Mouse (Mus musculus) hindbrain, embryonic 11.5 days (tissue): ENCODE results near the gene Pogk. TPM values are rescaled to one million over a fixed set of nuclear protein-coding genes. Genes with fewer than 3 reads are reported as not detected.

Experiments
- ATAC-seq: fragments of 200-750 bp; cut with Nextera tagmentation; 2 replicates; pipeline ENCODE4 v1.8.0; 2017; ENCODE audit warnings: mild to moderate bottlenecking, moderate TSS enrichment, moderate library complexity; ENCODE audit not compliant: low FRiP score
- DNase-seq: peaks from one replicate; pipeline ENCODE4 v3.0.0-alpha.2; 2015; ENCODE audit warnings: low spot score
- H3K27ac ChIP-seq: fragments of 300-500 bp; sonication (generic); 2 replicates; pipeline ENCODE4 v1.5.1; 2014; ENCODE audit warnings: mild to moderate bottlenecking, low read depth, low read length
- H3K27me3 ChIP-seq: fragments of 300-500 bp; sonication (generic); 2 replicates; pipeline ENCODE4 v1.6.1; 2014; ENCODE audit warnings: mild to moderate bottlenecking, low read length, moderate library complexity, mixed read lengths; ENCODE audit not compliant: control insufficient read depth, insufficient read depth
- H3K36me3 ChIP-seq: fragments of 300-500 bp; sonication (generic); 2 replicates; pipeline ENCODE4 v1.6.1; 2014; ENCODE audit warnings: mild to moderate bottlenecking, low read length, moderate library complexity, mixed read lengths; ENCODE audit not compliant: control insufficient read depth, insufficient read depth
- H3K4me1 ChIP-seq: fragments of 300-500 bp; sonication (generic); replicated peaks from 2 replicates; pipeline ENCODE4 v1.6.1; 2014; ENCODE audit warnings: low read length, mixed read lengths; ENCODE audit not compliant: control insufficient read depth, insufficient read depth
- H3K4me2 ChIP-seq: fragments of 300-500 bp; sonication (generic); replicated peaks from 2 replicates; pipeline ENCODE4 v1.6.1; 2014; ENCODE audit warnings: mild to moderate bottlenecking, low read depth, low read length
- H3K4me3 ChIP-seq: fragments of 300-500 bp; sonication (generic); 2 replicates; pipeline ENCODE4 v1.5.1; 2014; ENCODE audit warnings: low read depth, low read length
- H3K9ac ChIP-seq: fragments of 300-500 bp; sonication (generic); 2 replicates; pipeline ENCODE4 v1.6.1; 2014; ENCODE audit warnings: low read depth, low read length
- H3K9me3 ChIP-seq: fragments of 300-500 bp; sonication (generic); 2 replicates; pipeline ENCODE4 v1.6.1; 2016; ENCODE audit warnings: low read length; ENCODE audit not compliant: control insufficient read depth
- WGBS: fragments of 180-500 bp; shearing (Covaris S2); extraction: QIAGEN DNeasy Blood & Tissue Kit; methylation state at CpG from one replicate; pipeline ENCODE4 v1.1.7; 2014; 5-methylcytosine and 5-hydroxymethylcytosine counted together
- polyA plus RNA-seq: library from polyadenylated mRNA; unstranded; fragments of >200 nt; fragmentation: Nextera tagmentation; extraction: Ambion mirVana; gene quantifications from 2 replicates; pipeline ENCODE4 v1.2.1, GENCODE M21; 2014

The Pogk gene
- polyA plus RNA-seq = 33.3 and 39.0 TPM in 2 replicates

- peaks cover 3% of the 10 kb centered on the region; the same call in 1 of the 2 replicates for H3K4me1 ChIP-seq
- H3K9me3 ChIP-seq = no peaks in the 10 kb centered on the region; the same call in 1 of the 2 replicates
- DNase-seq (peak; percentile 95), ATAC-seq (peak; percentile 97)
- H3K36me3 ChIP-seq = 0 out of 2 replicates have a peak, but pooled peaks cover 3% of the 10 kb centered on the region
- peak within 1 kb of the TSS; percentile 85 for H3K4me2 ChIP-seq
- WGBS = 12% methylated on average over 33 of the region's 49 CpGs
- H3K4me3 ChIP-seq = peak within 1 kb of the TSS; percentile 77
- peak within 1 kb of the TSS; percentile 72 for H3K27ac ChIP-seq
- 0 out of 2 replicates have a peak, but pooled peaks cover 2% of the 10 kb centered on the region for H3K27me3 ChIP-seq
- H3K9ac ChIP-seq = peak within 1 kb of the TSS; percentile 90
These were observed at the start of gene Pogk for GRCm38 (mm10) chr1:166409701-166410220. Gene Pogk, minus strand, starts transcription at chr1:166409863.

GRCm38 (mm10) chr1:166441992-166442391 is 32.3 kb upstream of the Pogk start:
- 92% methylated on average over 3 of the region's 3 CpGs for WGBS
- no peaks in the 10 kb centered on the region for H3K9me3 ChIP-seq
- H3K27ac ChIP-seq = no peak overlapping the region
- DNase-seq (no peak), ATAC-seq (no peak)
- H3K9ac ChIP-seq = no peak overlapping the region
- H3K4me3 ChIP-seq = no peak overlapping the region
- H3K36me3 ChIP-seq = no peaks in the 10 kb centered on the region
- no peaks in the 10 kb centered on the region for H3K4me1 ChIP-seq
- no peaks in the 10 kb centered on the region for H3K27me3 ChIP-seq
- no peak overlapping the region for H3K4me2 ChIP-seq

GRCm38 (mm10) chr1:166439426-166439825 is 29.8 kb upstream of the Pogk start:
- no peak overlapping the region for H3K27ac ChIP-seq
- no peak overlapping the region for H3K9ac ChIP-seq
- no peaks in the 10 kb centered on the region for H3K36me3 ChIP-seq
- no peaks in the 10 kb centered on the region for H3K27me3 ChIP-seq
- H3K9me3 ChIP-seq = no peaks in the 10 kb centered on the region
- no peak for DNase-seq
- no peak overlapping the region for H3K4me3 ChIP-seq
- no peak overlapping the region for H3K4me2 ChIP-seq
- H3K4me1 ChIP-seq = no peaks in the 10 kb centered on the region
- no peak for ATAC-seq
- WGBS = 78% methylated on average over 6 of the region's 6 CpGs

GRCm38 (mm10) chr1:166429809-166430431 is 20.3 kb upstream of the Pogk start:
- WGBS = 77% methylated on average over 10 of the region's 10 CpGs
- H3K36me3 ChIP-seq = no peaks in the 10 kb centered on the region
- no peak overlapping the region for H3K9ac ChIP-seq
- H3K4me2 ChIP-seq = no peak overlapping the region
- no peaks in the 10 kb centered on the region for H3K27me3 ChIP-seq
- H3K27ac ChIP-seq = no peak overlapping the region
- no peaks in the 10 kb centered on the region for H3K9me3 ChIP-seq
- DNase-seq (peak; percentile 6), ATAC-seq (no peak)
- no peak overlapping the region for H3K4me3 ChIP-seq
- no peaks in the 10 kb centered on the region for H3K4me1 ChIP-seq

DNA sequence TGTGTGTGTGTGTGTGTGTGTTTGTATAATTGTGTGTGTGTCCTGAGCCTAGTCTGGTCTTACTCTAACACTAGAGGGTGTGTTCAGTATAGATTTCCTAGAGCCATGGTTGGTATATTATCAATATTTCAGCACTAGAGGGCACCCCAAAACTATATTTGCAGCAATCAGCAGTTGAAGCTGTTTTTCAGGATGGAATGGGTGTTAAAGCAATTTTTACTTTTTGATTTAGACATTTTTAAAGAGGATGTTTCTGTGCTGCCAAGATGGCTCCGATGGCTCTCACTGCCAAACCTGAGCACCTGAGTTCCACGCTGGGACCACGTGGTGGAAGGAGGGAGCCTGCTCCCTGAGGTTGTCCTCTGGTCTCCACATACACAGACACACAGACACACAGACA is 19.4 kb upstream of the Pogk start:
- no peaks in the 10 kb centered on the region for H3K4me1 ChIP-seq
- no peak overlapping the region for H3K27ac ChIP-seq
- no peak for ATAC-seq
- no peak overlapping the region for H3K4me2 ChIP-seq
- 79% methylated on average over 3 of the region's 3 CpGs for WGBS
- no peak overlapping the region for H3K9ac ChIP-seq
- H3K9me3 ChIP-seq = no peaks in the 10 kb centered on the region
- H3K4me3 ChIP-seq = no peak overlapping the region
- no peaks in the 10 kb centered on the region for H3K27me3 ChIP-seq
- peak; percentile 26 for DNase-seq
- no peaks in the 10 kb centered on the region for H3K36me3 ChIP-seq

GRCm38 (mm10) chr1:166412266-166412665 is 2.6 kb upstream of the Pogk start:
- H3K9ac ChIP-seq = no peak overlapping the region
- no peak overlapping the region for H3K27ac ChIP-seq
- 86% methylated on average over 3 of the region's 3 CpGs for WGBS
- peaks cover 3% of the 10 kb centered on the region; the same call in 1 of the 2 replicates for H3K4me1 ChIP-seq
- ATAC-seq (no peak), DNase-seq (no peak)
- H3K36me3 ChIP-seq = no peaks in the 10 kb centered on the region
- H3K4me3 ChIP-seq = no peak overlapping the region
- 0 out of 2 replicates have a peak, but pooled peaks cover 2% of the 10 kb centered on the region for H3K27me3 ChIP-seq
- no peak overlapping the region for H3K4me2 ChIP-seq
- no peaks in the 10 kb centered on the region; the same call in 1 of the 2 replicates for H3K9me3 ChIP-seq

DNA sequence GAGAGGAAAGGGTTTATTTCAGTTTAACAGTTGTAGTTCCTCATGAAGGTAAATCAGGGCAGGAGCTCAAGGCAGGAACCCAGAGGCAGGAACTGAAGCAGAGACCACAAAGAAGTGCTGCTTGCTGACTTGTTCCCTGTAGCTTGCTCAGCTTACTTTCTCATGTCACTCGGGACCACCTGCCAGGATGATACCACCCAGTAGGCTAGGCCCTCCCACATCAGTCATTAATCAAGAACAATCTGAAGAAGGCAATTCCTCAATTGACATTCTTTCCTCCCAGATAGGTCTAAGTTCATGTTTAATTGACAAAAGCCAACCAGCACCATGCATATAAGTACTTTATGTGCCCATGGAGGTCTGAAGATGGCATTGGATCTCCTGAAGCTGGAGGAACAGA is 1.9 kb upstream of the Pogk start:
- WGBS = 89% methylated on average over 1 of the region's 1 CpGs
- 0 out of 2 replicates have a peak, but pooled peaks cover 2% of the 10 kb centered on the region for H3K27me3 ChIP-seq

GRCm38 (mm10) chr1:166409177-166409700 is 424 bp downstream of the Pogk start:
- Histone ChIP-seq H3K27me3 (0 out of 2 replicates have a peak, but pooled peaks cover 2% of the 10 kb centered on the region), H3K9ac (peak overlapping the region; percentile 90), H3K4me3 (peak overlapping the region; percentile 77), H3K4me2 (peak overlapping the region; percentile 85), H3K9me3 (no peaks in the 10 kb centered on the region; the same call in 1 of the 2 replicates), H3K36me3 (0 out of 2 replicates have a peak, but pooled peaks cover 3% of the 10 kb centered on the region), H3K4me1 (peaks cover 3% of the 10 kb centered on the region; the same call in 1 of the 2 replicates), H3K27ac (peak overlapping the region; percentile 72)
- peak; percentile 82 for ATAC-seq
- WGBS = 1% methylated on average over 24 of the region's 45 CpGs
- DNase-seq = no peak

More for the DNA sequence above, 1.9 kb upstream of the Pogk start:
- Histone ChIP-seq H3K27ac (no peak overlapping the region), H3K9me3 (no peaks in the 10 kb centered on the region; the same call in 1 of the 2 replicates), H3K4me2 (no peak overlapping the region), H3K36me3 (no peaks in the 10 kb centered on the region), H3K4me3 (no peak overlapping the region), H3K4me1 (peaks cover 3% of the 10 kb centered on the region; the same call in 1 of the 2 replicates), H3K9ac (no peak overlapping the region)
- ATAC-seq = no peak
- no peak for DNase-seq
